Mouse (Mus musculus) spleen, postnatal 14 days (tissue): ENCODE data around the gene Cadps.

Source experiments
- DNase-seq, 2 experiments: peaks; one replicate each; pipeline ENCODE4 v3.0.0; 2021 to 2022; ENCODE audit warnings: low spot score in 2 of 2

The Cadps gene

GRCm38 (mm10) chr14:12507018-12507417 is 315.9 kb downstream of the Cadps start:
- no peak for DNase-seq

- DNase-seq = no peak
Measured at GRCm38 (mm10) chr14:12504191-12504947, 318.5 kb downstream of the Cadps start.

- no peak for DNase-seq
Measured at GRCm38 (mm10) chr14:12462206-12462605, 360.7 kb downstream of the Cadps start.

GRCm38 (mm10) chr14:12459700-12460099 is 363.2 kb downstream of the Cadps start:
- DNase-seq = no peak

- DNase-seq = no peak
Measured at GRCm38 (mm10) chr14:12455064-12455591, 367.8 kb downstream of the Cadps start.

- no peak for DNase-seq
Measured at GRCm38 (mm10) chr14:12450807-12451206, 372.1 kb downstream of the Cadps start.

GRCm38 (mm10) chr14:12448883-12449282 is 374.0 kb downstream of the Cadps start:
- DNase-seq = no peak

- no peak for DNase-seq
Measured at GRCm38 (mm10) chr14:12441019-12441418, 381.9 kb downstream of the Cadps start.

GRCm38 (mm10) chr14:12437976-12438375 is 384.9 kb downstream of the Cadps start:
- no peak for DNase-seq

GRCm38 (mm10) chr14:12437422-12437821 is 385.5 kb downstream of the Cadps start:
- DNase-seq = no peak

- no peak for DNase-seq
Measured at GRCm38 (mm10) chr14:12436903-12437368, 385.9 kb downstream of the Cadps start.

- DNase-seq = no peak
Measured at GRCm38 (mm10) chr14:12428021-12428654, 394.7 kb downstream of the Cadps start.

GRCm38 (mm10) chr14:12425311-12425710 is 397.6 kb downstream of the Cadps start:
- DNase-seq = no peak

- DNase-seq = no peak
Measured at GRCm38 (mm10) chr14:12410276-12410675, 412.6 kb downstream of the Cadps start.

- no peak for DNase-seq
Measured at GRCm38 (mm10) chr14:12409811-12410210, 413.1 kb downstream of the Cadps start.

- no peak for DNase-seq
Measured at GRCm38 (mm10) chr14:12406588-12406987, 416.3 kb downstream of the Cadps start.

- DNase-seq = no peak
Measured at GRCm38 (mm10) chr14:12405201-12405600, 417.7 kb downstream of the Cadps start.

- no peak for DNase-seq
Measured at GRCm38 (mm10) chr14:12404724-12405123, 418.2 kb downstream of the Cadps start.

GRCm38 (mm10) chr14:12404052-12404451 is 418.8 kb downstream of the Cadps start:
- no peak for DNase-seq

- DNase-seq = no peak
Measured at GRCm38 (mm10) chr14:12400116-12400515, 422.8 kb downstream of the Cadps start.

GRCm38 (mm10) chr14:12397561-12397960 is 425.3 kb downstream of the Cadps start:
- DNase-seq = no peak

- DNase-seq = no peak
Measured at GRCm38 (mm10) chr14:12394318-12394717, 428.6 kb downstream of the Cadps start.

GRCm38 (mm10) chr14:12393271-12393861 is 429.5 kb downstream of the Cadps start:
- no peak for DNase-seq
